Mouse (Mus musculus): ENCODE data around the gene Fpgs.

GRCm38 (mm10) chr2:32673176-32673917, 30.6 kb downstream of the Fpgs start:
- TF ChIP-seq POLR2A (IDR thresholded peaks at IDR 0.05; ENCODE audit: low read depth, low read length) (no peak), CTCF (IDR thresholded peaks at IDR 0.05; ENCODE audit: extremely low read depth, insufficient read length, insufficient replicate concordance, low read depth, low read length) (no peak)

All from small intestine, adult 2 months (tissue).